Mouse (Mus musculus) G1E (cell line): ENCODE results near the gene Papss2.

Source experiments
- CTCF ChIP-seq: IDR thresholded peaks from 2 replicates; pipeline ENCODE4 v1.5.1; 2012; ENCODE audit warnings: low read depth, low read length, inconsistent platforms, mixed read lengths
- GATA1 ChIP-seq: IDR thresholded peaks from 2 replicates; pipeline ENCODE4 v1.6.1; 2012; ENCODE audit warnings: borderline replicate concordance, low read length, inconsistent platforms, mixed read lengths
- GATA2 ChIP-seq: IDR thresholded peaks from 2 replicates; pipeline ENCODE4 v1.6.1; 2012; ENCODE audit warnings: low read depth, low read length, inconsistent platforms, borderline replicate concordance

GRCm38 (mm10) chr19:32628572-32629132, 33.1 kb downstream of the Papss2 start:
- no peak for TF ChIP-seq CTCF
- no peak for TF ChIP-seq GATA1
- no peak for TF ChIP-seq GATA2
